Mouse (Mus musculus): ENCODE data around the gene Ywhae. TPM values are rescaled to one million over a fixed set of nuclear protein-coding genes. Genes with fewer than 3 reads are reported as not detected.
A peak's percentile ranks its signal among the peaks of the same experiment; 100 is the strongest.

Ywhae gene
- polyA plus RNA-seq, 1 experiment = 56.7 TPM

- DNase-seq (ENCODE audit: low read depth in 1 of 2, low spot score in 2 of 2) = no peak
- peaks cover 1% of the 10 kb centered on the region for H3K36me3 ChIP-seq (ENCODE audit: control insufficient read depth, insufficient read depth, low read length)
- H3K4me1 ChIP-seq (ENCODE audit: control insufficient read depth, insufficient read depth, insufficient read length) = peaks cover 14% of the 10 kb centered on the region
Measured at GRCm38 (mm10) chr11:75744761-75745160, 12.1 kb downstream of the Ywhae start.

GRCm38 (mm10) chr11:75750537-75750936 is 17.9 kb downstream of the Ywhae start:
- no peak overlapping the region for H3K4me3 ChIP-seq (ENCODE audit: extremely low read depth, insufficient read depth, insufficient read length)
- no peak overlapping the region for H3K27ac ChIP-seq (ENCODE audit: insufficient read depth, low read length)
- WGBS = 79% methylated on average over 1 of the region's 1 CpGs
- TF ChIP-seq CTCF (IDR thresholded peaks at IDR 0.05; ENCODE audit: extremely low read depth, insufficient read depth, insufficient read length, insufficient replicate concordance) = no peak
- no peak for TF ChIP-seq POLR2A (IDR thresholded peaks at IDR 0.05; ENCODE audit: low read depth, low read length)
- no peak for DNase-seq (ENCODE audit: low read depth in 1 of 2, low spot score in 2 of 2)
- H3K36me3 ChIP-seq (ENCODE audit: control insufficient read depth, insufficient read depth, low read length) = peaks cover 10% of the 10 kb centered on the region
- H3K4me1 ChIP-seq (ENCODE audit: control insufficient read depth, insufficient read depth, insufficient read length) = peaks cover 8% of the 10 kb centered on the region
- no peaks in the 10 kb centered on the region for H3K27me3 ChIP-seq (ENCODE audit: control insufficient read depth, insufficient read depth, low read length)

More at GRCm38 (mm10) chr11:75744761-75745160, 12.1 kb downstream of the Ywhae start:
- no peak overlapping the region for H3K27ac ChIP-seq (ENCODE audit: insufficient read depth, low read length)
- WGBS = 93% methylated on average over 3 of the region's 3 CpGs
- H3K4me3 ChIP-seq (ENCODE audit: extremely low read depth, insufficient read depth, insufficient read length) = no peak overlapping the region
- no peaks in the 10 kb centered on the region for H3K27me3 ChIP-seq (ENCODE audit: control insufficient read depth, insufficient read depth, low read length)
- no peak for TF ChIP-seq POLR2A (IDR thresholded peaks at IDR 0.05; ENCODE audit: low read depth, low read length)
- no peak for TF ChIP-seq CTCF (IDR thresholded peaks at IDR 0.05; ENCODE audit: extremely low read depth, insufficient read depth, insufficient read length, insufficient replicate concordance)

- TF ChIP-seq POLR2A (IDR thresholded peaks at IDR 0.05; ENCODE audit: low read depth, low read length) = no peak
- TF ChIP-seq CTCF (IDR thresholded peaks at IDR 0.05; ENCODE audit: extremely low read depth, insufficient read depth, insufficient read length, insufficient replicate concordance) = no peak
- Histone ChIP-seq H3K27ac (ENCODE audit: insufficient read depth, low read length) (no peak overlapping the region), H3K4me3 (ENCODE audit: extremely low read depth, insufficient read depth, insufficient read length) (no peak overlapping the region), H3K36me3 (ENCODE audit: control insufficient read depth, insufficient read depth, low read length) (peaks cover 14% of the 10 kb centered on the region), H3K4me1 (ENCODE audit: control insufficient read depth, insufficient read depth, insufficient read length) (peaks cover 6% of the 10 kb centered on the region), H3K27me3 (ENCODE audit: control insufficient read depth, insufficient read depth, low read length) (no peaks in the 10 kb centered on the region)
- DNase-seq (ENCODE audit: low read depth in 1 of 2, low spot score in 2 of 2) = no peak
- WGBS = 60% methylated on average over 4 of the region's 4 CpGs
Measured at GRCm38 (mm10) chr11:75751082-75751481, 18.4 kb downstream of the Ywhae start.

GRCm38 (mm10) chr11:75756687-75757086 is 24.0 kb downstream of the Ywhae start:
- Histone ChIP-seq H3K4me3 (ENCODE audit: extremely low read depth, insufficient read depth, insufficient read length) (no peak overlapping the region), H3K27me3 (ENCODE audit: control insufficient read depth, insufficient read depth, low read length) (no peaks in the 10 kb centered on the region), H3K4me1 (ENCODE audit: control insufficient read depth, insufficient read depth, insufficient read length) (peaks cover 2% of the 10 kb centered on the region; the same call in 1 of the 2 replicates), H3K36me3 (ENCODE audit: control insufficient read depth, insufficient read depth, low read length) (peaks cover 34% of the 10 kb centered on the region), H3K27ac (ENCODE audit: insufficient read depth, low read length) (no peak overlapping the region)
- peak in 1 of 2 experiments; percentile 21 for DNase-seq (ENCODE audit: low read depth in 1 of 2, low spot score in 2 of 2)
- TF ChIP-seq CTCF (IDR thresholded peaks at IDR 0.05; ENCODE audit: extremely low read depth, insufficient read depth, insufficient read length, insufficient replicate concordance) = no peak
- no peak for TF ChIP-seq POLR2A (IDR thresholded peaks at IDR 0.05; ENCODE audit: low read depth, low read length)
- 39% methylated on average over 8 of the region's 8 CpGs for WGBS

- peaks cover 35% of the 10 kb centered on the region for H3K36me3 ChIP-seq (ENCODE audit: control insufficient read depth, insufficient read depth, low read length)
- H3K27me3 ChIP-seq (ENCODE audit: control insufficient read depth, insufficient read depth, low read length) = no peaks in the 10 kb centered on the region
- no peak overlapping the region for H3K4me3 ChIP-seq (ENCODE audit: extremely low read depth, insufficient read depth, insufficient read length)
- no peak overlapping the region for H3K27ac ChIP-seq (ENCODE audit: insufficient read depth, low read length)
- no peak for DNase-seq (ENCODE audit: low read depth in 1 of 2, low spot score in 2 of 2)
- TF ChIP-seq CTCF (IDR thresholded peaks at IDR 0.05; ENCODE audit: extremely low read depth, insufficient read depth, insufficient read length, insufficient replicate concordance) (no peak), POLR2A (IDR thresholded peaks at IDR 0.05; ENCODE audit: low read depth, low read length) (no peak)
- H3K4me1 ChIP-seq (ENCODE audit: control insufficient read depth, insufficient read depth, insufficient read length) = peaks cover 2% of the 10 kb centered on the region; the same call in 1 of the 2 replicates
- 97% methylated on average over 1 of the region's 1 CpGs for WGBS
Measured at GRCm38 (mm10) chr11:75758553-75758952, 25.9 kb downstream of the Ywhae start.

- Histone ChIP-seq H3K4me1 (ENCODE audit: control insufficient read depth, insufficient read depth, insufficient read length) (peaks cover 2% of the 10 kb centered on the region; the same call in 1 of the 2 replicates), H3K4me3 (ENCODE audit: extremely low read depth, insufficient read depth, insufficient read length) (no peak overlapping the region), H3K27ac (ENCODE audit: insufficient read depth, low read length) (no peak overlapping the region), H3K27me3 (ENCODE audit: control insufficient read depth, insufficient read depth, low read length) (no peaks in the 10 kb centered on the region), H3K36me3 (ENCODE audit: control insufficient read depth, insufficient read depth, low read length) (peaks cover 38% of the 10 kb centered on the region)
- 81% methylated on average over 5 of the region's 5 CpGs for WGBS
- DNase-seq (ENCODE audit: low read depth in 1 of 2, low spot score in 2 of 2) = no peak
- TF ChIP-seq POLR2A (IDR thresholded peaks at IDR 0.05; ENCODE audit: low read depth, low read length) = no peak
Measured at GRCm38 (mm10) chr11:75760785-75761184, 28.1 kb downstream of the Ywhae start.

- peaks cover 2% of the 10 kb centered on the region; the same call in 1 of the 2 replicates for H3K4me1 ChIP-seq (ENCODE audit: control insufficient read depth, insufficient read depth, insufficient read length)
- WGBS = 82% methylated on average over 2 of the region's 2 CpGs
- H3K4me3 ChIP-seq (ENCODE audit: extremely low read depth, insufficient read depth, insufficient read length) = no peak overlapping the region
- no peak overlapping the region for H3K27ac ChIP-seq (ENCODE audit: insufficient read depth, low read length)
- TF ChIP-seq CTCF (IDR thresholded peaks at IDR 0.05; ENCODE audit: extremely low read depth, insufficient read depth, insufficient read length, insufficient replicate concordance) (no peak), POLR2A (IDR thresholded peaks at IDR 0.05; ENCODE audit: low read depth, low read length) (no peak)
- no peaks in the 10 kb centered on the region for H3K27me3 ChIP-seq (ENCODE audit: control insufficient read depth, insufficient read depth, low read length)
- peaks cover 32% of the 10 kb centered on the region for H3K36me3 ChIP-seq (ENCODE audit: control insufficient read depth, insufficient read depth, low read length)
- no peak for DNase-seq (ENCODE audit: low read depth in 1 of 2, low spot score in 2 of 2)
Measured at GRCm38 (mm10) chr11:75762708-75763107, 30.0 kb downstream of the Ywhae start.

All from spleen, adult 2 months (tissue).